Mouse (Mus musculus): Measurements from ENCODE around the gene Ppfibp2. TPM values are rescaled to one million over a fixed set of nuclear protein-coding genes. Genes with fewer than 3 reads are reported as not detected.
A peak's percentile ranks its signal among the peaks of the same experiment; 100 is the strongest.

The Ppfibp2 gene
- total RNA-seq (2014; rRNA removed; ENCODE audit: low replicate concordance) (8.4 and 17.5 TPM in 2 replicates), polyA plus RNA-seq (2015; fragmentation: Nextera tagmentation; extraction: Ambion mirVana) (6.6 and 6.8 TPM in 2 replicates)

DNA sequence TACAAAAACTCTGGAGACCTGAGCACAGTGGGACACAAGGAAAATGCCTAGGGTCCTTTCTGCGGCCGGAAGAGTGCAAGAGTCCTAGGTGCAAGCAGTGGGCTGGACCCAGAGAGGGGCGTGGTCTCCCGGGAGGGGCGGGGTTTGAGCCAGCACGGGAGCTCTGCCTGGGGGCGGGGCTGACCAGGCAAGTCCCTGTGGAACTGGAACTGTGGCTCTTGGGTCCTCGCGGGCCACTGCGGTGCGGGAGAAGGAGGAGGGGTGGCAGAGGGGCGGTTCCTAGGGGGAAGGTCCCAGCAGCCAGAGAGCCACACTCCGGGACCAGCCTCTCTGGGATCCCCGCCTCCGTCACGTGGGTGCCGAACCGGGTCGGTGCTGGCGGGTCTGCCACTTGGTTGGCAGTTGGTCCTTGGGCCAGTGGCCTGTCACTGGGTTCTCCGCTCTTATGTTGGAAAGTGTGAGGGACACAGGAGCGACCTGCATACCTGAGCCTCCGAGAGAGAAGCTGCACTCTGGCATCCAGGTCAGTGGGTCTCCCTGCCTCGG, at the start of gene Ppfibp2:
Gene Ppfibp2 (plus strand): TSS at position 351 of the 546 bp plus-strand sequence.
- TF ChIP-seq EP300 (IDR thresholded peaks at IDR 0.05; ENCODE audit: low read depth) (no peak), CTCF (IDR thresholded peaks at IDR 0.05; ENCODE audit: low read depth) (no peak)
- WGBS, result under 1% methylated on average over 22 of the region's 24 CpGs
- Histone ChIP-seq H3K4me3 (ENCODE audit: low read depth, low read length) (peak within 1 kb of the TSS; percentile 56), H3K4me2 (ENCODE audit: low read depth, low read length) (peak within 1 kb of the TSS; percentile 90), H3K9ac (replicated peaks; ENCODE audit: low read depth, low read length) (peak within 1 kb of the TSS; percentile 39; the same call in 1 of the 2 replicates), H3K27me3 (ENCODE audit: control insufficient read depth, insufficient read depth, low read length) (no peaks in the 10 kb centered on the region), H3K27ac (ENCODE audit: low read depth) (peak within 1 kb of the TSS; percentile 43; the same call in 1 of the 2 replicates), H3K36me3 (replicated peaks; ENCODE audit: control insufficient read depth, insufficient read depth, low read length) (no peaks in the 10 kb centered on the region), H3K9me3 (replicated peaks; ENCODE audit: control insufficient read depth, low read length) (no peaks in the 10 kb centered on the region), H3K4me1 (ENCODE audit: control insufficient read depth, insufficient read depth) (peaks cover 14% of the 10 kb centered on the region; the same call in 1 of the 2 replicates)
- peak; percentile 75 for DNase-seq (ENCODE audit: low spot score)
- peak; percentile 92 for ATAC-seq (ENCODE audit: insufficient read depth, low read depth)

- ATAC-seq (ENCODE audit: insufficient read depth, low read depth), result no peak
These were observed 47.1 kb upstream of the Ppfibp2 start for GRCm38 (mm10) chr7:107547872-107548271.

DNA sequence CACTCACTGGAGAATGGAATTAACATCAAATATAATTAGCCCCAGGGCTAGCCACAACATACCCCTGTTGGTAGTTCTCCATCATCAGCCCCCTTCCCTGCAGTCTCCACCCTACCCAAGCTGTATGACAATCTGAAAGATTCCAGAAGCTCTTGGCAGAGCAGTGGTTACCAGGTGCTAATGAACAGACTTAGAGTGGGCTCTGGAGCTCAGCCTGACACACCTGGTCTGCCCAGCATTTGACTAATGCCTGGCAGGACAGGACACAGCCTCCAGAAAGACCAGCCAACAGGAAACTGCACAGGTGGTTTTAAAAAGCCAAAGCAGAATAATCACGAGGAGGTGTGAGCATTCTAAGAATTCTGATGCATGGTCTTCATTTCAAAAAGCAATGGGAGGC, 41.5 kb upstream of the Ppfibp2 start:
- H3K27ac ChIP-seq (ENCODE audit: low read depth), result no peak overlapping the region
- no peak for DNase-seq (ENCODE audit: low spot score)
- H3K4me3 ChIP-seq (ENCODE audit: low read depth, low read length), result no peak overlapping the region
- no peaks in the 10 kb centered on the region for H3K9me3 ChIP-seq (replicated peaks; ENCODE audit: control insufficient read depth, low read length)
- 53% methylated on average over 1 of the region's 1 CpGs for WGBS
- H3K27me3 ChIP-seq (ENCODE audit: control insufficient read depth, insufficient read depth, low read length), result no peaks in the 10 kb centered on the region
- H3K4me2 ChIP-seq (ENCODE audit: low read depth, low read length), result no peak overlapping the region
- no peak for ATAC-seq (ENCODE audit: insufficient read depth, low read depth)
- TF ChIP-seq CTCF (IDR thresholded peaks at IDR 0.05; ENCODE audit: low read depth), result no peak
- no peaks in the 10 kb centered on the region for H3K36me3 ChIP-seq (replicated peaks; ENCODE audit: control insufficient read depth, insufficient read depth, low read length)
- H3K9ac ChIP-seq (replicated peaks; ENCODE audit: low read depth, low read length), result no peak overlapping the region
- no peaks in the 10 kb centered on the region for H3K4me1 ChIP-seq (ENCODE audit: control insufficient read depth, insufficient read depth)

More at GRCm38 (mm10) chr7:107547872-107548271, 47.1 kb upstream of the Ppfibp2 start:
- no peak for DNase-seq (ENCODE audit: low spot score)
- TF ChIP-seq EP300 (IDR thresholded peaks at IDR 0.05; ENCODE audit: low read depth), result no peak
- no peak for TF ChIP-seq CTCF (IDR thresholded peaks at IDR 0.05; ENCODE audit: low read depth)
- H3K27ac ChIP-seq (ENCODE audit: low read depth), result no peak overlapping the region
- no peak overlapping the region for H3K4me3 ChIP-seq (ENCODE audit: low read depth, low read length)
- 87% methylated on average over 3 of the region's 3 CpGs for WGBS
- H3K9me3 ChIP-seq (replicated peaks; ENCODE audit: control insufficient read depth, low read length), result no peaks in the 10 kb centered on the region
- H3K36me3 ChIP-seq (replicated peaks; ENCODE audit: control insufficient read depth, insufficient read depth, low read length), result no peaks in the 10 kb centered on the region
- H3K4me2 ChIP-seq (ENCODE audit: low read depth, low read length), result no peak overlapping the region
- no peak overlapping the region for H3K9ac ChIP-seq (replicated peaks; ENCODE audit: low read depth, low read length)
- no peaks in the 10 kb centered on the region for H3K4me1 ChIP-seq (ENCODE audit: control insufficient read depth, insufficient read depth)
- H3K27me3 ChIP-seq (ENCODE audit: control insufficient read depth, insufficient read depth, low read length), result no peaks in the 10 kb centered on the region

DNA sequence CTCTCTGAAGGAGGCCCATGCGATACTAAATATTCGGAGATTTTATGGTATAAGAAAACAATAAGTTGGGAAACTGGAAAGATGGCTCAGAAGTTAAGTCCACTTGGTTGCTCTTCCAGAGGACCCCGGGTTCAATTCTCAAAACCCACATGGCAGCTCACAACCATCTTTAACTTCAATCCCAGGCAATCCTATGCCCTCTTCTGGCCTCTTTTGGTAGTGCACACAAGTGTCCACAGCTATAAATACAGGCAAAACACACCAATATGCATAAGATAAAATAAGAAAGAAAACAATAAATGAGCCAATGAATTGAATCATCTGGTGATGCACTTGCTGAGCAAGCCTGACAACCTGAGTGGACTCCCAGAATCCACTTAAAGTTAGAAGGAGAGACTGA, 39.1 kb upstream of the Ppfibp2 start:
- no peaks in the 10 kb centered on the region for H3K36me3 ChIP-seq (replicated peaks; ENCODE audit: control insufficient read depth, insufficient read depth, low read length)
- H3K4me2 ChIP-seq (ENCODE audit: low read depth, low read length), result no peak overlapping the region
- H3K4me3 ChIP-seq (ENCODE audit: low read depth, low read length), result no peak overlapping the region
- H3K9me3 ChIP-seq (replicated peaks; ENCODE audit: control insufficient read depth, low read length), result no peaks in the 10 kb centered on the region
- H3K27ac ChIP-seq (ENCODE audit: low read depth), result no peak overlapping the region
- TF ChIP-seq CTCF (IDR thresholded peaks at IDR 0.05; ENCODE audit: low read depth) (peak; percentile 31; the same call in 1 of the 2 replicates), EP300 (IDR thresholded peaks at IDR 0.05; ENCODE audit: low read depth) (no peak)
- WGBS, result 79% methylated on average over 3 of the region's 3 CpGs
- H3K9ac ChIP-seq (replicated peaks; ENCODE audit: low read depth, low read length), result no peak overlapping the region
- no peaks in the 10 kb centered on the region for H3K27me3 ChIP-seq (ENCODE audit: control insufficient read depth, insufficient read depth, low read length)
- H3K4me1 ChIP-seq (ENCODE audit: control insufficient read depth, insufficient read depth), result no peaks in the 10 kb centered on the region
- DNase-seq (ENCODE audit: low spot score) (no peak), ATAC-seq (ENCODE audit: insufficient read depth, low read depth) (no peak)

- no peak overlapping the region for H3K27ac ChIP-seq (ENCODE audit: low read depth)
- no peak overlapping the region for H3K4me3 ChIP-seq (ENCODE audit: low read depth, low read length)
- H3K36me3 ChIP-seq (replicated peaks; ENCODE audit: control insufficient read depth, insufficient read depth, low read length), result no peaks in the 10 kb centered on the region
- DNase-seq (ENCODE audit: low spot score) (no peak), ATAC-seq (ENCODE audit: insufficient read depth, low read depth) (no peak)
- H3K9ac ChIP-seq (replicated peaks; ENCODE audit: low read depth, low read length), result no peak overlapping the region
- no peaks in the 10 kb centered on the region for H3K27me3 ChIP-seq (ENCODE audit: control insufficient read depth, insufficient read depth, low read length)
- no peak overlapping the region for H3K4me2 ChIP-seq (ENCODE audit: low read depth, low read length)
- no peaks in the 10 kb centered on the region for H3K4me1 ChIP-seq (ENCODE audit: control insufficient read depth, insufficient read depth)
- TF ChIP-seq CTCF (IDR thresholded peaks at IDR 0.05; ENCODE audit: low read depth), result no peak
- no peak for TF ChIP-seq EP300 (IDR thresholded peaks at IDR 0.05; ENCODE audit: low read depth)
- H3K9me3 ChIP-seq (replicated peaks; ENCODE audit: control insufficient read depth, low read length), result no peaks in the 10 kb centered on the region
- 49% methylated on average over 2 of the region's 2 CpGs for WGBS
These were observed 34.3 kb upstream of the Ppfibp2 start for GRCm38 (mm10) chr7:107560675-107561074.

DNA sequence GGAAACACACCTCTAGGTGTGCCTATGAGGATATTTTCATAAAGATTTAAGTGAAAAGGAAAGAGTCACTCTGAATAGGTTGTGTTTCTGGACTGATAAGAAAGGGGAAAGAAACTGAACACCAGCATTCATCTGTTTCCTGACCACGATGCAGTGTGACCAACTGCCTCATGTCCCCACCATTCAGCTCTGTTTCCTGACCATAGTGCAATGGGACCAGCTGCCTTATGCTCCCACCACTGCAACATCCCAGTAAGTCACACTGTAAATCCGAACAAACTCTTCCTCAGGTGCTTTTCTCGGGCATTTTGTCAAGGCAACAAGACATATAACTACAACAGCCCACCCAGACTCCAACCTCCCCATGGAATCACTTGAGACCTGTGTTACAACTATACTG, 33.4 kb upstream of the Ppfibp2 start:
- Histone ChIP-seq H3K27ac (ENCODE audit: low read depth) (no peak overlapping the region), H3K9me3 (replicated peaks; ENCODE audit: control insufficient read depth, low read length) (no peaks in the 10 kb centered on the region), H3K4me1 (ENCODE audit: control insufficient read depth, insufficient read depth) (no peaks in the 10 kb centered on the region), H3K9ac (replicated peaks; ENCODE audit: low read depth, low read length) (no peak overlapping the region), H3K4me2 (ENCODE audit: low read depth, low read length) (no peak overlapping the region), H3K36me3 (replicated peaks; ENCODE audit: control insufficient read depth, insufficient read depth, low read length) (no peaks in the 10 kb centered on the region), H3K27me3 (ENCODE audit: control insufficient read depth, insufficient read depth, low read length) (no peaks in the 10 kb centered on the region), H3K4me3 (ENCODE audit: low read depth, low read length) (no peak overlapping the region)
- DNase-seq (ENCODE audit: low spot score) (no peak), ATAC-seq (ENCODE audit: insufficient read depth, low read depth) (no peak)
- TF ChIP-seq EP300 (IDR thresholded peaks at IDR 0.05; ENCODE audit: low read depth) (no peak), CTCF (IDR thresholded peaks at IDR 0.05; ENCODE audit: low read depth) (no peak)
- 56% methylated on average over 3 of the region's 3 CpGs for whole genome bisulfite sequencing
